Mouse (Mus musculus) forebrain, embryonic 13.5 days (tissue): ENCODE data around the gene Mybpc1. TPM values are rescaled to one million over a fixed set of nuclear protein-coding genes. Genes with fewer than 3 reads are reported as not detected.

Experiments used
- polyA plus RNA-seq: library from polyadenylated mRNA; unstranded; fragments of >200 nt; fragmentation: Nextera tagmentation; extraction: Ambion mirVana; gene quantifications from 2 replicates; pipeline ENCODE4 v1.2.1, GENCODE M21; 2015

The Mybpc1 gene
- polyA plus RNA-seq, 1 experiment from 2014 or later: 0.22 TPM

Other genes with a start within 250 kb of the Mybpc1 start
- 0.19 and 0.39 TPM in 2 replicates for gene Dram1, start 226.1 kb downstream of the Mybpc1 start, polyA plus RNA-seq
- gene Gnptab, start 226.0 kb downstream of the Mybpc1 start, polyA plus RNA-seq: 9.8 and 10.3 TPM in 2 replicates
- not detected in 2 replicates for gene Sycp3, start 145.6 kb downstream of the Mybpc1 start, polyA plus RNA-seq
- gene Chpt1, start 101.1 kb downstream of the Mybpc1 start, polyA plus RNA-seq: 5.2 and 5.7 TPM in 2 replicates
- not detected in 2 replicates for gene Spic, start 79.9 kb upstream of the Mybpc1 start, polyA plus RNA-seq
- 143 and 144 TPM in 2 replicates for gene Arl1, start 125.7 kb upstream of the Mybpc1 start, polyA plus RNA-seq
- 12.1 and 14.2 TPM in 2 replicates for gene Utp20, start 221.7 kb upstream of the Mybpc1 start, polyA plus RNA-seq